Mouse (Mus musculus): ENCODE results near the gene Ttc9. TPM values are rescaled to one million over a fixed set of nuclear protein-coding genes. Genes with fewer than 3 reads are reported as not detected.

Ttc9 gene
- total RNA-seq (2023), result not detected

DNA sequence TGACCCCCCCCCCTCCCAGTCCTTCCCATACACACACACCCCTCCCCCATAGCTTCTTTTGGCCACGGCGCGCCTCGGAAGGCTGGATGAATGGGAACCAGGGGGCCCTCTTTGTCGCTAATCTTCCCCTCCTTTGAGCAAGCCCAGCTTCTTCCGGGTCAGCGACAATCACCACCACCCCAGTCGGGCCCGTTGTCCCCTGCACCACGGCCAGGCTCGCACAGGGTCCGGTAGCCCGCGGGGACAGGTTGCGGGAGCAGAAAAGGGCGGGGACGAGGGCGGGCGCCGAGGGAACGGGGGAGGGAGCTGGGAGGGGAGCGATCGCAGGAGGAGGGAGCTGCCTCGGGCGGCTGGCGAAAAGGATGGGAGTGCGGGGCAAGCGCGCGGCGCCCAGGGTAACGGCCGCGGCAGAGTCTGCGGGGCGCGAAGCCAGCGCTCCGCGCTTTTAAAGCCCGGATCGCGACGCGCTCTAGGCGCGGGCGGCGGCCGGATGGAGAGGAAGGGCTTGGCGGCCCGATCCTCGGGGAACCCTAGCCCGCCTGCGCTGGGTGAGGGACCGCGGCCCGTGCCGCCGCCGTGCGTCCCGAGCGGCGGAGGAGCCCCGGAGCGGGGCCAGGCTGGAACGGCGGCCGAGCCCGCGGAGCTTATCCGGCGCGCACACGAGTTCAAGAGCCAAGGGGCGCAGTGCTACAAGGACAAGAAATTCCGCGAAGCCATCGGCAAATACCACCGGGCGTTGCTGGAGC lies at the start of gene Ttc9:
Gene Ttc9, plus strand, starts transcription at position 335 of the 746 bp plus-strand sequence.

DNA sequence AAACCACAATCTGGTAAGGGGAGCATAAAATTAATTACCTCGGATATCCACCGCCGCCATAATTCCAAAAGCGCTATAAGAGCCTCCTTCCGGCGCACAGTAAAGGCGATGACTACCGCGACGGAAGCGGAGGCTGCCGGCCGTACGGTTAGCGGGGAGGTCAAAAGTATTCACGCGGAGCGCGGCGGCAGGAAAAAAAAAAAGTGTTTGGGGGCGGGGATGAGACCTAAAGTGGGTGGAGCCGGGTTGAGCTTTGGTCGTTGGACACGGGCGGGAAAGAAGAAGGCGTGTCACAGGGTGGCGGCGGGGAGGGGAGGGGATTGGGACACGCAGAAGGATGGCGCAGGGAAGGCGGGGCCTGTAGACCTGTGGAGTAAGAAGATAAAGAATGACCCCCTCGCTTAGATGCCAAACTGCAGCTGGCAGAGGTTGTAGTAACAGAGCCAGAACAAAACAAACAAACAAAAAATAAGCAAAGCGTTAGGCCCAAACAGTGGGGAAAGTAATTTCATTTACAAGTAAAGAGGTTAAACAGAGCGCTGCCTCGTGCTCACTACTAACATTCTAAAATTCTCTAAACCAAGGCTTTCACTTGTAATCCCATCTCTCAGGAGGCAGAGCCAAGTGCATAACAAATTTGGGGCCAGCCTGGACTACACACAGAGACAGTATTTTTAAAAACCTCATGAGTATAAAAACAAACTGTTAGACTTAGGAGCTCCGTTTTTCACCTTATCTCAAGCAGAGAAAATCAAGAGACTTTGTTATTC lies 36.0 kb upstream of the Ttc9 start, which contains the start of gene Med6:
Gene Med6, minus strand, starts transcription at position 107 of the 770 bp plus-strand sequence.

Other genes with a start within 250 kb of the Ttc9 start
- under 1 TPM; 0.64 to 0.93 TPM for gene Adam4, start 209.3 kb upstream of the Ttc9 start, total RNA-seq (2023)
- 10 to 100 TPM; 31.0 to 33.8 TPM for gene Cox16, start 146.1 kb upstream of the Ttc9 start, total RNA-seq (2023)
- 10 to 100 TPM; 10.1 to 13.2 TPM for gene Gm20498, start 98.3 kb upstream of the Ttc9 start, total RNA-seq (2023)
- gene Synj2bp, start 98.3 kb upstream of the Ttc9 start, total RNA-seq (2023), result 10 to 100 TPM; 13.3 to 13.5 TPM
- gene Adam21, start 62.8 kb upstream of the Ttc9 start, total RNA-seq (2023), result not detected
- 10 to 100 TPM; 22.3 to 24.7 TPM for gene Med6, start 36.2 kb upstream of the Ttc9 start, total RNA-seq (2023)
- gene Map3k9, start 149.9 kb downstream of the Ttc9 start, total RNA-seq (2023), result 10 to 100 TPM; 35.8 to 43.9 TPM
- 10 to 100 TPM; 57.5 to 61.2 TPM for gene Pcnx, start 228.8 kb downstream of the Ttc9 start, total RNA-seq (2023)